Mouse (Mus musculus) bone marrow macrophage, adult 2 months (primary cell): ENCODE results near the gene Safb.

ENCODE experiments used
- CTCF ChIP-seq: IDR thresholded peaks from 2 replicates; pipeline ENCODE4 v1.5.1; 2012; ENCODE audit warnings: low read depth, mild to moderate bottlenecking, low read length, moderate library complexity
- POLR2A ChIP-seq: IDR thresholded peaks from 2 replicates; pipeline ENCODE4 v1.6.1; 2012; ENCODE audit warnings: mild to moderate bottlenecking, low read depth, low read length, borderline replicate concordance

DNA sequence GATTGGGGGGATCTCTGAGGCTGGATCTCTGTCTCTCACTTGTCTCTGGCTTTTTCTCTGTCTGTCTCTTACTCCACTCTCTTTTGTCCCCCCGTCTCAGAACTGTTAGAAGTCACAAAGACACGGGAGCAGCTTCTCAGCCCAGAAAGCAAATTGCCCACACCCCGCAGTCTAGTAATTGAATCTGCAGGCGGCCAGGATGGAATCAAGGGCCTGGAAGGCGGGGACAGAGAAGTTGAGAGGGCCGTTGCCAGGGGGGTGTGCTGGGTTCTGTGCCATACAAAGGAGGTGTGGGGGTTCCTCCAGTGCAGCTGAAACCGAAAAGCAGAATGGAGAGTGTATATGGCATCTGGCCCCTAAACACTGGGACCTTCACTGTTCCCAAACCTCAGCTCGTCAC lies 41.9 kb upstream of the Safb start:
- TF ChIP-seq CTCF (no peak), POLR2A (no peak)
